Mouse (Mus musculus): ENCODE data around the gene Mnat1.
"Not testable (repeated sequence)": the region's sequence is repeated elsewhere in the genome, so short reads cannot be mapped to it uniquely, and the experiment has no call there.

Gene Mnat1

GRCm38 (mm10) chr12:73147236-73147635 is 23.7 kb downstream of the Mnat1 start:
- no peak for DNase-seq (ENCODE audit: low spot score)

- not testable (repeated sequence) for DNase-seq (ENCODE audit: low spot score)
These were observed 27.5 kb downstream of the Mnat1 start for GRCm38 (mm10) chr12:73151038-73151437.

DNA sequence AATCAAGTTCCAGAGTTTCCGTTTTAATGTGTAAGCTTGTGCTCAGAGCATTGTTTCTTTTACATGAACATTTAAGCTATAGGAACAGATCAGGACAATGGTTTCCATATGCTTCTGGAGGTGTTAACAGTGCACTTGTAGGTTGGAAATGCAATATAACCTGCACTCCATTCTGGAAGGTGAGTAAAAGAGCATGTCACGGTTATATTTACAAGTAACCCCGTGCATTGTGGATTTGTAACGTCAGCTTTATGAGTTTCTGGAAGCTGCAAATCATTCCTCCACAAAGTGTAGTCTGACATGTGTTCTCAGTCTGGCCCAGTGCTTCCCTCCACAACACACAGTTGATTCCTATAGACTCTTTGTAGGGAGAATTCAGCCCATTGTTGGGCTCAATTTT is 30.6 kb downstream of the Mnat1 start:
- DNase-seq (ENCODE audit: low spot score), result no peak

DNA sequence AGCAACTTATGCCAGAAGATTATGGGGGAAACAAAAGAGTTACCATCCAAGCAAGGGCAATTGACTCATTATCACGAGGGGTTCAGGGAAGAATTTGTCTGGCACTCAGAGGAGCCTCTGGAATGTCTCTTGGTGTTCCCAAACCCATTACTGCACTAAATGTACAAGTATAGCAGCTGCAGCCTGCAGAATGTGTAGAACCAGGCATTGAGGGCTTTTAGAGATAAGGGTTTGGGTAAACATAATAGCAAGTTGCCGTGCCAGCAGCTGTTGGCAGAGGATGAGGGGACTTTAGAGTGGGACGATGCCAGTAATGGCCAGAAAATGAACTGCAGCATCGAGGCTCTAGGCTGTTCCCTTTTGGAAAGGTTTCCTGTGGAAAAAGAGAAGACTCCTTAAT is 36.8 kb downstream of the Mnat1 start:
- DNase-seq (ENCODE audit: low spot score), result peak; percentile 11

DNA sequence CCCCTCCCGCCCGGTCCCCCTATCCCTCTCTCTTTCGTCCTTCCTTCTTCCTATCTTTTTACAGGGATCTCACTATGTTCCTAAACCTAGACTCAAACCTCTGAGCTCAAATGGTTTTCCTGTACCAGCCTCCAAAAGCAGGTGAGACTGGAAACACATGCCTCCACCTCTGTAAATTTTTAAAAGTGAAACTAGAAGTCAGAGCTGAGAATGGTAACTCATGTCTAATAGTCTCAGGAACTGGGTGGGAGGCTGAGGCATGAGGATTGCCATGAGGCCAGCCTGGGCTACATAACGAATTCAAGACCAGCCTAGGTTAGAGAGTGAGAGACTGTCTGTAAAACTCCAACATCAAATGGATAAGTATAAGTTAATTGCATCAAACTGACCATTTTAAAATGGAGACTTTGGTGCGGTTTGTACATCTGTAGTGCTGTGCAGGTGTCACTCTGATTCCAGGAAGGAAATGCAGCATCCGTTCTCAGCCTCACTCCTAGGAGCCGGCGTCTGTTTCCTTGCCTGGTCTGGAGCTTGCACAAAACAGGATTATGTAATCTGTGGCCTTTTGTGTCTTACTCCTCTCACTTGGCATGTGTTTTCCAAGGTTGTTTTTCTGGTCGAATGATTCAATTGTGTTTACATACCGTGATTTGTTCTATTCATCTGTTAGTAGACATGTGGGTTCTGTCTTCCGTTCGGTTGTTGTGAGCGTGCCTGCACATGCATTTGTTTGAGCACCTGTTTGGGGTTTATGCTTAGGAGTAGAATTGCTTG is 39.1 kb downstream of the Mnat1 start:
- no peak for DNase-seq (ENCODE audit: low spot score)

GRCm38 (mm10) chr12:73170794-73171193 is 47.3 kb downstream of the Mnat1 start:
- no peak for DNase-seq (ENCODE audit: low spot score)

- DNase-seq (ENCODE audit: low spot score), result no peak
These were observed 60.4 kb downstream of the Mnat1 start for GRCm38 (mm10) chr12:73183896-73184295.

GRCm38 (mm10) chr12:73197363-73197762 is 73.8 kb downstream of the Mnat1 start:
- DNase-seq (ENCODE audit: low spot score), result no peak

DNA sequence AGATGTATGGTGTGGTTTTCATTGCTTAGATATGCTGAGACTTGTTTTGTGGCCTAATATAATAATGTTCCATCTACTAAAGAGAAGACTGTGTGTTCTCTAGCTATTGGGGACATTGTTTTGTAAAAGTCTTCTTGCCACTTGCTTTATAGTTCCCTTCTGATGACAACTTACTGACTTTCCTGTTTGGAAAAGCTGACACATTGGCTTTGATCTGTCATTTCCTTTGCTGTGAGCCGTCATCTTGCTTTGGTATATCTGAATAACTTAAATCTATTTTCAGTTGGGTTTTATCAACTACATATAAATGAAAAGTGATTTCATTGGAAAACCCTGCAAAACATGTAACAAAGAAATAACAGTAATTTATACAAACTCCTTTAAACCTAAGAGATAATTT is 74.9 kb downstream of the Mnat1 start:
- no peak for DNase-seq (ENCODE audit: low spot score)

DNA sequence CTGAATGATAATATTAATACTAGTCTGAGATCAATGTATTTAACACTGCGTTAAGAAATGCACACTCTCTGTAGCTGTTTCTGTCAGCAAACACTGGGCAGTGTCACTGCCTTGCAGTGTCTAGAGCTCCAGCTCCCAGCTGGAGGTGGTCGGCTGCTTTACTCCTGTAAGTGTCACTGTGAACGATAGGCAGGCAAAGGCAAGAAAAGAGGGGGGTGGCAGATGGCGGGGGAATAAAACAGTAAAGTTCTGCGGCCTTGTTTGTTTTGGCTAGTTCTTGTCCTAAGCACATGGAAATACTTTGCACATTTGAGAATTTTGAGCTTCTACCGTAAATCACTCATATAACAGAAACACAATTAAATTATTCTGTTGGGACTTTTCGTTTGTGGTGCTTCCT is 75.9 kb downstream of the Mnat1 start:
- no peak for DNase-seq (ENCODE audit: low spot score)

GRCm38 (mm10) chr12:73201587-73201986 is 78.1 kb downstream of the Mnat1 start:
- DNase-seq (ENCODE audit: low spot score), result no peak

DNA sequence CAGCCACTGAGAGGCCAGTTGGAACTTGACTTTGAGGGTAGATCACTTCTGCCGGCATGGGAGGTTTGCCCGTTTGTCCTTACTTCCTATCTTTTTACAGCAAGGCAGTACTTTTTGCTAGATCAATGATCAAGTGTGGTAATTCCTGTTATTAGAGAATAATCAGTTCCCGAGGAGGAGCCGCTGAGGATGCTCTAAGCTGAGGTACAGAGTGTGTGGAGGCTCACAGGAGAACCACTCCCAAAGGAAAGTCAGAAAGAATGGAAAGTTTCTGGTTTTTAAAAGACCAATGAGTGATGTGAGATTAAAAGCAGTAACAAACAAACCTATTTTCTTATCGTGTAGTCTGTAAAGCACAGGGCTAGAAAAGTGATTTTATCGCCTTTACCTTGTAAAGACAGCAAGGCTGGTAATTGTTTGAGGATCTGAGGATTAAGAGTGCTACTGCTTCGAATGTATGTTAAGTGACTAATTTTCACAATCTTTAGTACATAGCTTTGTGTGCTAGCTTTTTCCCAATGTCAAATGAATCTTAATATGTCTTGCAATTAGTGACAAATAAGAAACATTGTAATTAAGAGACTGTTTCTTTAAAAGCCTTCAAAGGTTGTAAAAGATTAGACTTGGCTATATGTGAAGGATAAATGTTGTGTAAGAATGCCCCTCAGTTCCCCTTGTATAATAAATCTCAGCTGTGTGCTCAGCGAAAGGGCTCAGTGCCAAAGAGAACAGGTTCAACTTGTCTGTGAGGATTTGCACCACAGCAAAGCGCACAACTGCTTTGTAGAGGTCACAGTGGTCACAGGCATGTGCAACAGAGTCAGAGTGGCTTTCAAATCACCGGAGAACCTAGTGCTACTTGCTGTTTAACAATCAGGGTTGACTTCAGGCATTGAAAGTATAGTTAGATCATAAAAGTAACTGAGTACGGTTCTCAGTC is 82.5 kb downstream of the Mnat1 start:
- DNase-seq (ENCODE audit: low spot score), result peak; percentile 15

DNA sequence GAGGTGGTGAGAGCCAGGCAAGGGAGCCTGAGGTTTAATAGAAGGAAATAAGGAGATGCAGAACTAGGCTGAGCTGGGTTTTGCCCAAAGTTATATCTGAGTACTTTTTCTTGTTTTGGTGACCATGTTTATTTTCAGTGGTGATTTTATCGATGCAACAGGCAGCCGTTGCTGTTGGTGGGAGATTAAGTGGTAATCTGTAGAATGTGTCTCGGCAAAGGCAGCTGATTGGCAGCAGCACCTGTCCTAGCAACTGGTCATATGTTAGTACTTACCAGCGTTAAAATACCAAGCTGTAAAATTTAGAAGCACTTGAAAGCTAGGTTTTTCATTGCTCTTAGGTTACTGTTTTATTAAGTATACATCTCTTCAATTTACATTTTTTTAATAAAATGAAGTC is 83.5 kb downstream of the Mnat1 start:
- DNase-seq (ENCODE audit: low spot score), result no peak

DNA sequence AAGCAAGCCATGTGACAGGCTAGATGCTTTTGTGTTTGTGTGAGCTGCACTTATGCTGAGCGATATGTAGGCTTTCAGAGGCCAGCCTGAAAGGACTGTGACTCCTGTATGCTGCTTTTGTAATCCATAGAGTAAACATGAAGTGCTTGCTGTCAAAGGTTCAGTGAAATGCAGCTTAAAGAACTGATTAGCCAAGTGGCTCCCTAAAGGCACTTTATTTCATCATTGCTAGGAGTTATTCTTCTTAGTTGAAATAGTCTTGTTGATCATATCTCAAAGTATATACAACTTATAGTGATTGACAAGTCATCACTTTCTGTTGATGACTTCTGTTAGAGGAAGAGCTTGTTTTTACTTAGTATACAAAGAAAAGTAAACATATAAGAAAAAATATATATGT is 83.9 kb downstream of the Mnat1 start:
- DNase-seq (ENCODE audit: low spot score), result no peak

DNA sequence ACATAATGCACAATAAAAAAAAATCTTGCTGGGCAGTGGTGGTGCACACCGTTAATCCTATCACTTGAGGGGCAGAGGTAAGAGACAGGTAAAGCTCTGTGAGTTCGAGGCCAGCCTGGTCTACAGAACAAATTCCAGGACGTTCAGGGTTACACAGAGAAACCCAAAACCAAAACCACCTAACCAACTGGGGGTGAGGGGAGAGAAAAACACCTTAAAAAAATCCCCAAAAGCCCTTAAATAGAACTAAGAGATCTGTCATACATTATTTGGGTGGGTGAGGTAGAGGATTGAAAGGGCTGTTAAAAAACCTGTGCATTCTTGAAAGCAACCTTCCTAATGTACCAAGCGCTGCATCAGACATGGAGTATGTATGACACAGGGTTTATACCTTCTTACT is 85.0 kb downstream of the Mnat1 start:
- no peak for DNase-seq (ENCODE audit: low spot score)

DNA sequence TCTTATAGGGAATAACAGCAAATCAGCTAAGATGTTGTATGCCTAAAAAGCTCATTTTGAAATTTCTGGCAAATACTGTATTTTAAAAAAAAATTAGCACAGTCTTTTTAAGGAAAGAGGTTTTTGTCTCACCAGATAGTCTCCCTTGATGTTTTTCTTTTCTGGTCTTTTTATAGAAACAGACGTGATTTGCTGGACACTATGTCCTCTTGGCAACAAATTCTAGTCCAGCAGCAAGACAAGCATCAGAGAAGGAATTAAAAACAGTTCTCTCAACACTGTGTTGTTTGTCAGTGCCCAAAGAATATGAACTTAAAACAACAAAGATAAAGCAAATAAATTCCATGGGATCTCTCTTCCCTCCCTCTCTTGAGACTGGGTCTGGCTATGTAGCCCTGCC is 85.6 kb downstream of the Mnat1 start:
- DNase-seq (ENCODE audit: low spot score), result no peak

DNA sequence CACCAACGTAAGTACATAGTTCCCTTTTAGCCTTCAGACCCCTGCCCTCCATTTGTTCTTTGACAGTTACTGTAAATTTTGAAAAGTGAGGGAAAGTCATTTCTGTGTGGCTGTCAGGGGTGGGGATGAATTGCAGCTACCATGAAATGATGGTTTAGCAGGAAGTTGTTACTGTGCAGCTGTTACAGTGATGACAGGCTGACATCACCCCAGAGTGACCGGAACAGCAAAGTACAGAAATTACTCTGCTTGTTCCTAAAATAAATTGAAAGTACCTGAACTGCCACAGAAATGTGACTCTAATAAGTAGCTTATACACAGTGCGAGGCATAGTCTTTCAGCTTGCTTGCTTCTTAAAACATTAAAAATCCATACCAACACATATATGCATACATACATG is 86.9 kb downstream of the Mnat1 start:
- no peak for DNase-seq (ENCODE audit: low spot score)

DNA sequence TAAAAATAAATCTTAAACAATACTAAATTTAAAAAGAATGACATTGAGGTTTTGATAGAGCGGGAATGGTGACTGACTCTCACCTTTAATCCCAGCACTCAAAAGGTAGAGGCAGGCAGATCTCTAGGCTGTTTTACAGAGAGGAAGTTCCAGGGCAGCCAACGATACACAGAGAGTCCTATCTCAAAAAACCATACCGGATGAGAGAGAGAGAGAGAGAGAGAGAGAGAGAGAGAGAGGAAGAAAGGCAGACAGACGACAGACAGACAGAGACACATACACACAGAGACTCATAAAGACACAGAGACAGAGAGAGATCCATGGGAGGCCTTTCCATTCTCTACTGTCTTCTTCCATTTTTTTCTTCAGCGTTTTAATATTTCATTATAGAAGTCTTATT is 92.3 kb downstream of the Mnat1 start:
- no peak for DNase-seq (ENCODE audit: low spot score)

DNA sequence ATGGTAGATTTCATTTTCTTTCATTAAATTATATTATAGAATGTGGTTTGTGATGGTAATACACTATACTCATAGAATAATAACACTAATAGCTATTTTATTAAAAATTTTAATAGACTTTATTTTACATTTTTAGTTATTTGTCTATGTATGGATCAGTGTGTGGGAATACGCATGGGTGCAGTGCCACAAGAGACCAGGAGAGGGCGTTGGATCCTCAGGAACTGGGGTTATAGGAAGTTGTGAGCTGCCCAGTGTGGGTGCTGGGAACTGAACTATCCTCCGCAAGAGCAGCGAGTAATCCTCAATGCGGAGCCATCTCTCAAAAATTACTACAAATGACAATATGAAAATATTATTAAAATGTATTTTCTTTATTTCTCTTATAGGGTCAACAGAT is 95.1 kb downstream of the Mnat1 start:
- DNase-seq (ENCODE audit: low spot score), result no peak

GRCm38 (mm10) chr12:73221235-73221634 is 97.7 kb downstream of the Mnat1 start:
- DNase-seq (ENCODE audit: low spot score), result no peak

- no peak for DNase-seq (ENCODE audit: low spot score)
These were observed 100.4 kb downstream of the Mnat1 start for GRCm38 (mm10) chr12:73223872-73224271.

DNA sequence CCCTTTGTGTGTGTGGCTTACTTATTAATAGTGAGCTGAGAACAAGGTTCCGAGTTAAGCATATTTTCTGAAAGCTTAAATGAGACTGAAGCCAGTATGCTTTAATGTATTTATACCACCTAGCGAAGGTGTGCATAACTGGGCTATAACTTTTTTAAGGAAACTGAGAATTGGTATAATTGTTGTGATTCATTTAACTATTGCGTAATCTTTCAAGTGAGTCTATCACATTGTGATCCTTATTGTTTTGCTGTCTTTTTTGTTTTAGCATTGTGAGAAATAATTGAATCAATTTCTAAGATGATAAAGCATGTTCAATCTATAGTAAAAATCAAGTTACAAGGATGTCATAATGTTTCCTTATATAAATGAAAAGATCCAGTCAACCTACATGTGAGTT is 104.9 kb downstream of the Mnat1 start:
- no peak for DNase-seq (ENCODE audit: low spot score)

GRCm38 (mm10) chr12:73230196-73230595 is 106.7 kb downstream of the Mnat1 start:
- DNase-seq (ENCODE audit: low spot score), result no peak
